Mouse (Mus musculus): ENCODE data around the gene Polm. TPM values are rescaled to one million over a fixed set of nuclear protein-coding genes. Genes with fewer than 3 reads are reported as not detected.
"Not testable (repeated sequence)": the region's sequence is repeated elsewhere in the genome, so short reads cannot be mapped to it uniquely, and the experiment has no call there.

Gene Polm
- polyA plus RNA-seq, 1 experiment from 2014 or later: 6.2 TPM

DNA sequence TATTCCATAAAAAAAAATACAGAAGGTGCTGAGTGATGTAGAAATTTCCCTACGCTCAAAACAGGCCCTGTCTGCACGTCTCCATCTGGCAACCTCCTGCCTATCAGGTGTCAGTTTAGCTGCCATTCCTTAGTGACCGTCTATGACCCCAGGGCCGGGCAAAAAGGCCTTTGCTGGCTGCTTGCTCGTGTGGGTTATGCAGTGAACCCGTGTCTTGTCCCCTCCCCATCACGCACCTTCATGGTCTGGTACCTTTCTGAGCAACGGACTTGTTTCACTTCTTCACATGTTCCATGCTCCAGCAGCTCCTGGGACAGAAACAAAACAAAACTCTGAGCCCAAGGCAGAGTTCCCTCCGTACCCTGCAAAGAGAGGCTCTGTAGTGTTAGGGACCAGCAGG is 3.3 kb downstream of the Polm start:
- 91% methylated on average over 9 of the region's 9 CpGs for WGBS
- Histone ChIP-seq H3K9me3 (ENCODE audit: control insufficient read depth, low read length) (no peaks in the 10 kb centered on the region), H3K4me3 (ENCODE audit: low read depth, low read length) (no peak overlapping the region), H3K27ac (ENCODE audit: low read depth, low read length) (no peak overlapping the region), H3K27me3 (ENCODE audit: control insufficient read depth, insufficient read depth, low read length) (no peaks in the 10 kb centered on the region), H3K4me1 (ENCODE audit: control insufficient read depth, insufficient read depth, low read length) (no peaks in the 10 kb centered on the region), H3K9ac (ENCODE audit: low read length) (no peak overlapping the region), H3K36me3 (ENCODE audit: control insufficient read depth, insufficient read depth, low read length) (no peaks in the 10 kb centered on the region; the same call in 1 of the 2 replicates), H3K4me2 (ENCODE audit: low read depth) (no peak overlapping the region)
- no peak for ATAC-seq (ENCODE audit: insufficient read depth, low FRiP score, low TSS enrichment)
- DNase-seq (ENCODE audit: low spot score): no peak

DNA sequence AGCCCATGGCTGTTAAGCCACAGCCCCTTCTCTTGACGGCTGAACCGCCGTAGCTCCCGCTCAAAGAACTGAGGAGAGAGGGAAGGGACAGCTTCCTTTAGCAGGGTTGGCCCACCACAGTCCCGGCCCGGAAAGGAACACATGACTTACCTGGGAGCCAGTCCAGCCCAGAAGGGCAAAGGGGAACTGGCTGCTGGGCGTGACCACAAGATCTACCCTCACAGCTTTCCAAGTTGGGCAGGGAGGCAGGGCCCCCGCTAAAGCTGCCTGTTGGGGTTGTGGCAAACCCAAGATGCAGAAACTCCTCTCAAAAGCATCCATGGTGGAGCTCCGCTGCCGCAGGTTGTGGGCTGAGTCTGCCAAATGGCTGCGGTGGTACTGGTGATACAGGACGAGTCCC is 8.5 kb downstream of the Polm start:
- ATAC-seq (ENCODE audit: insufficient read depth, low FRiP score, low TSS enrichment) (no peak), DNase-seq (ENCODE audit: low spot score) (no peak)
- Histone ChIP-seq H3K4me1 (ENCODE audit: control insufficient read depth, insufficient read depth, low read length) (no peaks in the 10 kb centered on the region), H3K9me3 (ENCODE audit: control insufficient read depth, low read length) (no peaks in the 10 kb centered on the region), H3K9ac (ENCODE audit: low read length) (no peak overlapping the region), H3K27ac (ENCODE audit: low read depth, low read length) (no peak overlapping the region), H3K4me2 (ENCODE audit: low read depth) (no peak overlapping the region), H3K27me3 (ENCODE audit: control insufficient read depth, insufficient read depth, low read length) (no peaks in the 10 kb centered on the region), H3K36me3 (ENCODE audit: control insufficient read depth, insufficient read depth, low read length) (peaks cover 4% of the 10 kb centered on the region), H3K4me3 (ENCODE audit: low read depth, low read length) (no peak overlapping the region)
- WGBS: 97% methylated on average over 12 of the region's 12 CpGs

DNA sequence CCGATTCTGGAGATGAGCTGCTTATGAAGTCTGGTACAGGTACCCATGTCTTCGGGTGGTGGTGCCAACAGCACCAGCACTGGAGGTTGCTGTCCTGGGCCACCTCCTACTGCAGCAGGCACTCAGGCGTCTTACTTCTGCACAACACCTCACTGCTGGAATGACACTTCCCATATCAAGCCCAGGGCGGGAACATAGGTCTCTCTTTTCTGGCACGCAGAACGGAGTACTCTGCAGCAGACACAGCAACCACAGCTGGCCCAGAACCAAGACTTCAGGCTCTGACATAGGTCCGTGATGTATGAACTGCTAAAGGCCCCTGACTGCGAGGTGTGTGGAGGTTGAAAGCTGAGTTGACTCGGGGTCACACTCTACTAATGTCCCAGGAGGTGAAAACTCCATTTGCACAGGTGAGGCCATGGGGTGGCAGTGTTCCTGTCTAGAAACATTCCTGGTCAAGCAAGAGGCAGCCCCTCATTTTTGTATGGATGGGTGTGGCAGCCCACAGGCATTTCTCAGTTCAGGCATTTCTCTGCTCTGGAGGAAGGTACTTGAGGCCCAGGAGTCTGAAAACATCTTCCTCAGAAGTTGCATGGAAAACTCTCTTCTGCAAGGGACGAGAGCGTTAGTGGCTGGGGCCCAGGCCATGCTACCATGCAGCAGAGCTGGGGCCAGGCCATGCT is 9.2 kb downstream of the Polm start:
- no peak overlapping the region for H3K4me3 ChIP-seq (ENCODE audit: low read depth, low read length)
- no peak overlapping the region for H3K9ac ChIP-seq (ENCODE audit: low read length)
- WGBS: 90% methylated on average over 11 of the region's 11 CpGs
- no peaks in the 10 kb centered on the region for H3K27me3 ChIP-seq (ENCODE audit: control insufficient read depth, insufficient read depth, low read length)
- H3K9me3 ChIP-seq (ENCODE audit: control insufficient read depth, low read length): no peaks in the 10 kb centered on the region
- peaks cover 4% of the 10 kb centered on the region for H3K36me3 ChIP-seq (ENCODE audit: control insufficient read depth, insufficient read depth, low read length)
- no peak for ATAC-seq (ENCODE audit: insufficient read depth, low FRiP score, low TSS enrichment)
- H3K27ac ChIP-seq (ENCODE audit: low read depth, low read length): no peak overlapping the region
- no peak overlapping the region for H3K4me2 ChIP-seq (ENCODE audit: low read depth)
- no peaks in the 10 kb centered on the region for H3K4me1 ChIP-seq (ENCODE audit: control insufficient read depth, insufficient read depth, low read length)
- DNase-seq (ENCODE audit: low spot score): no peak

DNA sequence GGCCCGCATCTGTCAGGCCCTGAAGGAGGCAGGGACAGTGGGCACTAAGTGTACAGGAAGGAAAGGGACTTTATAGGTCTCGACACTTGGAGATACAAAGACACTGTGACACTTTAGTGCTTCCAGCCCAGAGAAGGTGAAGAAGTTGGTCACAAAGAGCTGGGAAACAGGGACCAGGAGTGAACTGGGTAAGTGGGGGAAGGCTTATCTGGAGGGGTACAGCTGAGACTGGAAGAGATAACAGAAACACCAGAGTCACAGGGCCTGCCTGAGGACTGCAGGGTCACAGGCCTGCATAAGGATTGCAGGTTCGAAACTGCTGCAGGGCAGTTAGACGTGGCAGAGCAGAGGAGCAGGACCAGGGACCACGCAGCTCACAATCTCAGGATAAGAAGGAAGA is 9.9 kb downstream of the Polm start:
- H3K4me3 ChIP-seq (ENCODE audit: low read depth, low read length): no peak overlapping the region

DNA sequence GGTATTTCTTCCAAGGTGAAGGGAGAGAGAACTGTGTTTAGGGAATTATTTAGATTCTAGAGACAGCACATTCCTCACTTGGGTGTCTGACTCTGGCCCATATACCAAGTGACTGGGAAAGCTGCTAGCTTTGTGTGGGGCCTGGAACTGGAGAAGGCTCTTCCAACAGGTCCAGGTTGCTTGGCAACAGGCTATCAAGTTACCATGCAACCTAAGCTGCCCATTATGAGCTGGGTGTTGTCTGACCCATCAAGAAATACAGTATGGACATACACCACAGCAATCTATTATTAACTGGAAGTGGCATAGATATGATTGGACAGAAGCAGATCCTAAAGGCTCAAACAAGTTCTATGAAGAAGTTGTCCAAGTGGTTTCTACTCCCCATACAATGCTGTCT is 12.4 kb downstream of the Polm start:
- DNase-seq (ENCODE audit: low spot score) (no peak), ATAC-seq (ENCODE audit: insufficient read depth, low FRiP score, low TSS enrichment) (no peak)
- H3K4me2 ChIP-seq (ENCODE audit: low read depth): no peak overlapping the region
- H3K4me1 ChIP-seq (ENCODE audit: control insufficient read depth, insufficient read depth, low read length): no peaks in the 10 kb centered on the region
- no peaks in the 10 kb centered on the region for H3K27me3 ChIP-seq (ENCODE audit: control insufficient read depth, insufficient read depth, low read length)
- no peaks in the 10 kb centered on the region for H3K9me3 ChIP-seq (ENCODE audit: control insufficient read depth, low read length)
- H3K9ac ChIP-seq (ENCODE audit: low read length): no peak overlapping the region
- peaks cover 4% of the 10 kb centered on the region for H3K36me3 ChIP-seq (ENCODE audit: control insufficient read depth, insufficient read depth, low read length)
- H3K27ac ChIP-seq (ENCODE audit: low read depth, low read length): no peak overlapping the region
- no peak overlapping the region for H3K4me3 ChIP-seq (ENCODE audit: low read depth, low read length)

More for the DNA sequence above, 9.9 kb downstream of the Polm start:
- no peaks in the 10 kb centered on the region for H3K9me3 ChIP-seq (ENCODE audit: control insufficient read depth, low read length)
- no peak overlapping the region for H3K27ac ChIP-seq (ENCODE audit: low read depth, low read length)
- no peak for ATAC-seq (ENCODE audit: insufficient read depth, low FRiP score, low TSS enrichment)
- DNase-seq (ENCODE audit: low spot score): no peak
- no peak overlapping the region for H3K4me2 ChIP-seq (ENCODE audit: low read depth)
- 91% methylated on average over 5 of the region's 5 CpGs for WGBS
- no peak overlapping the region for H3K9ac ChIP-seq (ENCODE audit: low read length)
- H3K36me3 ChIP-seq (ENCODE audit: control insufficient read depth, insufficient read depth, low read length): peaks cover 4% of the 10 kb centered on the region
- H3K27me3 ChIP-seq (ENCODE audit: control insufficient read depth, insufficient read depth, low read length): no peaks in the 10 kb centered on the region
- no peaks in the 10 kb centered on the region for H3K4me1 ChIP-seq (ENCODE audit: control insufficient read depth, insufficient read depth, low read length)

DNA sequence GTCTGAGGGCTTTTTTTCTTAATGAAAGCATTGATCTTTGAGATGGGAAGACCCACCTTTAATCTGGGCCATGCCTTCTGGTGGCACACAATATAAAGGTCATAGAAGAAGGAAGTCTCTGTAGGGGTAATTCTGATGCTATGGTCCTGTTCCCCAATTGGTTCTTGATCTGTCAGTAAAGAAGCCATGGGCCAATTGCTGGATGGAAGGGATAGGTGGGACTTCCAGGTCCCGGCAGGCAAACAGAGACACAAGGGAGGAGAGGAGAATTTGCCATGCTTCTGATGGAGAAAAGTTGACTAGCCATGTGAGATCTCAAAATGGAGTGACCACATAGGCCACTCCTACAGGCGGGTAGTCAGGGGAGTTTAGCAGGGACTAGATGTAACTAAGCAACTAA is 18.6 kb downstream of the Polm start:
- 62% methylated on average over 2 of the region's 2 CpGs for WGBS
- H3K4me3 ChIP-seq (ENCODE audit: low read depth, low read length): no peak overlapping the region
- ATAC-seq (ENCODE audit: insufficient read depth, low FRiP score, low TSS enrichment) (no peak), DNase-seq (ENCODE audit: low spot score) (no peak)
- no peaks in the 10 kb centered on the region for H3K4me1 ChIP-seq (ENCODE audit: control insufficient read depth, insufficient read depth, low read length)
- no peaks in the 10 kb centered on the region for H3K27me3 ChIP-seq (ENCODE audit: control insufficient read depth, insufficient read depth, low read length)
- H3K9ac ChIP-seq (ENCODE audit: low read length): no peak overlapping the region
- H3K9me3 ChIP-seq (ENCODE audit: control insufficient read depth, low read length): no peaks in the 10 kb centered on the region
- no peaks in the 10 kb centered on the region for H3K36me3 ChIP-seq (ENCODE audit: control insufficient read depth, insufficient read depth, low read length)
- no peak overlapping the region for H3K4me2 ChIP-seq (ENCODE audit: low read depth)
- H3K27ac ChIP-seq (ENCODE audit: low read depth, low read length): no peak overlapping the region

DNA sequence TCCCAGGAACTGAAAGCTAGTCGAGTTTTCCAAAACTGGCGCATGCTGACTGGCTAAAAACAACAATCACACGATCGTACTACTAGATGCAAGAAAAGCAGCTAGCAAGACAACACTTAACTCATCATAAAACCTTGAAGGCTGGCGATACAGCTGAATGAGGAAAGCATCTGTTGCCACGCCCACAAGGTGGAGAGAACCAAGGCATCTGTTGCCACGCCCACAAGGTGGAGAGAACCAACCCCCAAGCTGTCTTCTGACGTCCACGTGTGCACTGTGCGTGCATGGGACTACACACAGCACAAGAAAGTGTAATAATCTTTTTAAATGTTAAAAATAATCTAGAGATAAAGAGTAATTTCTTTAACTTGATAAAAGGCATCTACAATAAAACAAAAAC is 24.4 kb downstream of the Polm start:
- no peaks in the 10 kb centered on the region for H3K36me3 ChIP-seq (ENCODE audit: control insufficient read depth, insufficient read depth, low read length)
- H3K4me2 ChIP-seq (ENCODE audit: low read depth): no peak overlapping the region
- H3K4me1 ChIP-seq (ENCODE audit: control insufficient read depth, insufficient read depth, low read length): no peaks in the 10 kb centered on the region
- no peak overlapping the region for H3K4me3 ChIP-seq (ENCODE audit: low read depth, low read length)
- no peaks in the 10 kb centered on the region for H3K9me3 ChIP-seq (ENCODE audit: control insufficient read depth, low read length)
- H3K27ac ChIP-seq (ENCODE audit: low read depth, low read length): no peak overlapping the region
- 80% methylated on average over 10 of the region's 10 CpGs for WGBS
- no peaks in the 10 kb centered on the region for H3K27me3 ChIP-seq (ENCODE audit: control insufficient read depth, insufficient read depth, low read length)
- no peak for DNase-seq (ENCODE audit: low spot score)
- no peak for ATAC-seq (ENCODE audit: insufficient read depth, low FRiP score, low TSS enrichment)
- H3K9ac ChIP-seq (ENCODE audit: low read length): no peak overlapping the region

DNA sequence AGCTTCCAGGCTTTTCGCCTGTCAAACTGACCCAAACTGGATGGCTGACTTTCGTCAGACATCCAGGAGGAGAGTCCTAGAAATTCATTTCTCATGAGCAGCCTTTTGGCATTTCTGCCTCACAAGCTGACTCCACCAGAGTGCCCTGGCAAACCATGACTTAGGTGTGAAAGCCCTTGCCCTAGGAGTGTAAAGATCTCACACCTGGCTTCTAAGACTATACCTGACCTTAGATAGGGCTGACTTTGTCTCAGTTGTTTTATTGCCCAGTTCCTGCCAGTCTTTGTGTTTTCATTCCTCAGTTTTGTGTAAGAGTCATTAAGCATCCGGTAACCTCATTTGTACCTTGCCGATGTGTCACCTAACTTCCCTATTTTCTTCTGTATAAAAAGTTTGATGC is 28.3 kb downstream of the Polm start:
- H3K9ac ChIP-seq (ENCODE audit: low read length); H3K4me1 ChIP-seq (ENCODE audit: control insufficient read depth, insufficient read depth, low read length); H3K4me2 ChIP-seq (ENCODE audit: low read depth); H3K36me3 ChIP-seq (ENCODE audit: control insufficient read depth, insufficient read depth, low read length); H3K27me3 ChIP-seq (ENCODE audit: control insufficient read depth, insufficient read depth, low read length); ATAC-seq (ENCODE audit: insufficient read depth, low FRiP score, low TSS enrichment); H3K4me3 ChIP-seq (ENCODE audit: low read depth, low read length); H3K27ac ChIP-seq (ENCODE audit: low read depth, low read length); H3K9me3 ChIP-seq (ENCODE audit: control insufficient read depth, low read length); DNase-seq (ENCODE audit: low spot score): not testable (repeated sequence)
- 87% methylated on average over 4 of the region's 4 CpGs for WGBS

DNA sequence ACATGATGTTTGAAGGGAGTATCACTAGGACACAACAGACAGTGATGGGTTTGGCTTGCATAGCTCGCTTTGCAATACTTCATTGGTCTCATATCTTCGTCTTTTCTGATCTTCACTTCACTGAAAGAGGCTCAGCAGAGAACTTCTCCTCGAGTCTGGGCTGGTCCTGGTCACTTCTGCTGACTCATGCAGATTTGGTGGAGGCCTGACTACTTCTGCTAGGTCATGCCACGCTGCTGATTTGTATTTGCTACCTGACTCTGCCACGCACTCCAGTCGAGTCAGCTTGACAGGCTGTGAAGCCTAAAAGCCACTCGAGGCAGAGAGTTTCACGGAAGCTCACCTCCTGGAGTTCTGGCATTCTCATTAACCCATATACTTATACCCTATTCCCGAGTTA is 29.9 kb downstream of the Polm start:
- Histone ChIP-seq H3K9ac (ENCODE audit: low read length) (no peak overlapping the region), H3K4me2 (ENCODE audit: low read depth) (no peak overlapping the region), H3K4me3 (ENCODE audit: low read depth, low read length) (no peak overlapping the region), H3K27me3 (ENCODE audit: control insufficient read depth, insufficient read depth, low read length) (no peaks in the 10 kb centered on the region), H3K27ac (ENCODE audit: low read depth, low read length) (no peak overlapping the region), H3K4me1 (ENCODE audit: control insufficient read depth, insufficient read depth, low read length) (no peaks in the 10 kb centered on the region), H3K36me3 (ENCODE audit: control insufficient read depth, insufficient read depth, low read length) (no peaks in the 10 kb centered on the region), H3K9me3 (ENCODE audit: control insufficient read depth, low read length) (no peaks in the 10 kb centered on the region)
- no peak for DNase-seq (ENCODE audit: low spot score)
- ATAC-seq (ENCODE audit: insufficient read depth, low FRiP score, low TSS enrichment): no peak
- 88% methylated on average over 9 of the region's 9 CpGs for WGBS
